Mouse (Mus musculus) right cerebral cortex, postnatal 14 days (tissue): ENCODE measurements around the gene Fam43a.

Experiments used
- DNase-seq: peaks from one replicate; pipeline ENCODE4 v3.0.0; 2022

Gene Fam43a

GRCm38 (mm10) chr16:30599491-30600268 lies at the start of gene Fam43a:
TSS of gene Fam43a (plus strand) at chr16:30599723.
- peak; percentile 74 for DNase-seq

GRCm38 (mm10) chr16:30549966-30550747 lies 49.4 kb upstream of the Fam43a start:
- peak; percentile 80 for DNase-seq

- no peak for DNase-seq
Observed at GRCm38 (mm10) chr16:30550748-30551192, 48.8 kb upstream of the Fam43a start, which contains the start of gene Tmem44. TSS of gene Tmem44 (minus strand) at chr16:30550842.

GRCm38 (mm10) chr16:30552621-30553338 lies 46.7 kb upstream of the Fam43a start:
- peak; percentile 75 for DNase-seq

- DNase-seq = no peak
Observed at GRCm38 (mm10) chr16:30554109-30554508, 45.4 kb upstream of the Fam43a start.

- no peak for DNase-seq
Observed at GRCm38 (mm10) chr16:30559312-30559992, 40.1 kb upstream of the Fam43a start.

GRCm38 (mm10) chr16:30560601-30561000 lies 38.9 kb upstream of the Fam43a start:
- no peak for DNase-seq

- DNase-seq = no peak
Observed at GRCm38 (mm10) chr16:30565631-30566030, 33.9 kb upstream of the Fam43a start.

- no peak for DNase-seq
Observed at GRCm38 (mm10) chr16:30570173-30570572, 29.4 kb upstream of the Fam43a start.

GRCm38 (mm10) chr16:30571378-30571777 lies 28.1 kb upstream of the Fam43a start:
- DNase-seq = no peak

GRCm38 (mm10) chr16:30572239-30572638 lies 27.3 kb upstream of the Fam43a start:
- DNase-seq = no peak

GRCm38 (mm10) chr16:30575815-30576214 lies 23.7 kb upstream of the Fam43a start:
- no peak for DNase-seq

- DNase-seq = no peak
Observed at GRCm38 (mm10) chr16:30576392-30576791, 23.1 kb upstream of the Fam43a start.

- DNase-seq = no peak
Observed at GRCm38 (mm10) chr16:30580765-30581164, 18.8 kb upstream of the Fam43a start.

GRCm38 (mm10) chr16:30586935-30587493 lies 12.5 kb upstream of the Fam43a start:
- no peak for DNase-seq

- DNase-seq = peak; percentile 79
Observed at GRCm38 (mm10) chr16:30587494-30588327, 11.8 kb upstream of the Fam43a start, which contains the start of gene Lsg1. TSS of gene Lsg1 (minus strand) at chr16:30587592.

GRCm38 (mm10) chr16:30590264-30591209 lies 9.0 kb upstream of the Fam43a start:
- DNase-seq = no peak

GRCm38 (mm10) chr16:30591990-30592389 lies 7.5 kb upstream of the Fam43a start:
- no peak for DNase-seq

GRCm38 (mm10) chr16:30595356-30595755 lies 4.2 kb upstream of the Fam43a start:
- no peak for DNase-seq
